Mouse (Mus musculus) ovary, postnatal 36 days (tissue): Measurements from ENCODE around the gene Trim72.
A peak's percentile ranks its signal among the peaks of the same experiment; 100 is the strongest.

Experiments
- DNase-seq: peaks from one replicate; pipeline ENCODE4 v3.0.0; 2022; ENCODE audit warnings: low spot score, mixed read lengths

Trim72 gene

DNA sequence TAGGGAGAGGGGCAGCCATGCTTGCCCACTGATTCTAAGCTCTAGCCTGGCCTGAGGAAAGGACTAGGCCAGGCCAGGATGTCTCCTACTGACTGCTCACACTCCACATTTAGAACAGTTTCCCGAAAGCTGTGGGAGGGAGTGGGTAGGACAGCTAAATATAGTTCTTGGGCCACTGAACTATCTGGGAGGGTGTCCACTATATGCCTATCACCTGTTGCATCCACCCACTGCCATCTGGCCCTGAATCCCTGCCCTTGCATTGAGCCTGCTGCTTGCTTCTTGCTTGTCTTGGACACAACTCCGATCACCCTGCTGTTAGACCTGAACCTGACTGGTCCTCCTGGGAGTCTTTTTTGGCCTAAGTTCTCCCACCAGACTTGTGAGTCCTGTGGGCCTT is at the start of gene Trim72:
Gene Trim72 (plus strand): TSS at position 262 of the 400 bp plus-strand sequence.
- DNase-seq = no peak

DNA sequence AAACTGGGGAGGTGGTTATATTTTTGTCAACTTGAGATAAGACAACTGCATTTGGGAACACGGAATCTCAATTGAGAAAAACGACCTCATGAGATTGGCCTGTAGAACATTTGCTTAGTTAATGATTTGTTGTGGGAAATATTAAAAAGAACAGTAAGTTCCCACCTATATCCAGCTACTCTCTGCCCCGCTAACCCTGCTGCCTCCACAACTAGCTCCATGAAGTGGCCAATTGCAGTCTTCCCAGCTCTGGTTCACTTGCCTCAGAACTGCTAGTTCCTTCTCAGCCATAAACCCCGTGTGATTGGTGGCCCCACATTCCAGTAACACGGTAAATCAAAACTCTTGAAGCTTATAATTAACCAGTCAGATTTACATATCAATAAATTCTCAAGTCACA is 44.4 kb upstream of the Trim72 start:
- DNase-seq = no peak

- DNase-seq = no peak
These were observed 37.3 kb upstream of the Trim72 start for GRCm38 (mm10) chr7:127966371-127966918.

GRCm38 (mm10) chr7:127967004-127967921 is 36.5 kb upstream of the Trim72 start, which contains the start of gene Fus:
TSS of gene Fus (plus strand) at chr7:127967457.
- DNase-seq = peak; percentile 95

DNA sequence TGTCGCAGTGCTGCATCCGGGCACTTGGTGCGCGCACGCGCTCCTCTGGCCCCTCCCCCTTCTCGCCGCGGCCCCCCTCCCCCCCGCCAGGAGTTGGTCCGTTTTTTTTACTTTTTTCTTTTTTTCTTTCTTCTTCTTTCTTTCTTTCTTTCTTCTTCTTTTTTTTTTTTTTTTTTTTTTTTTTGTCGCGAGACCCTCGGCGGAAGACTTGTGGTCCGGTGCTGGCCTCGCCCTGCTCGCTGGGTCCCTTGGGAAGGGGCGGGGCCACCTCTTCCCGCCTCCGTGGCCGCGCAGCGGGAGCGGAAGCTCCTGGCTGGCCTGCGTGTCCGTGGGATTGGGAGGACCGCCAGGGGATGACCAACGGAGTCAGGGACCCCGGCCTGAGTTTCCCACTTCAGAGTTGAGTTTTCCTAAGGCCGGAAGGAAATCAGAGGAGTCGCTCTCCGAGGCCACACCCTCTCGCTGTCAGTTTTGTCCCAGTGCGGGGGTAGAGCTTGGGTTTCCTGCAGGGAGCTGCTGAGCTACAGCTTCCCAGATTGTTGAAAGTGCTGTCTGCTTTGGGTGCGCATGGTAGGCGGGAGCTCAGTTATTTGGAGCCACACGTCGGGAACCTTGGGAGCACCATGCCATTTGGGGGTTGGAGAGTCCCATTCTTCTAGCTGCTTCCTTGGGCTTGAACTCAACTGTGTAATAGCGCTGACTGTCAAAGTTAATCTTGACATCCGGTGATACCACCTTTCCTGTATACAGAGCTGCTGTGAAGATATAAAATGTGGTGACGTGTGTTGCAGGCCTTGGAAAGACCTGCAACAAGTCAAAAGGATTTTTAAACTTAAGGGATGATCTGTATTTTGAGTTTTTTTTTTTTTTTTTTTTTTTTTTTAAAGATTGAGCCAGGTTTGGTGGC is 35.6 kb upstream of the Trim72 start:
- peak; percentile 73 for DNase-seq

DNA sequence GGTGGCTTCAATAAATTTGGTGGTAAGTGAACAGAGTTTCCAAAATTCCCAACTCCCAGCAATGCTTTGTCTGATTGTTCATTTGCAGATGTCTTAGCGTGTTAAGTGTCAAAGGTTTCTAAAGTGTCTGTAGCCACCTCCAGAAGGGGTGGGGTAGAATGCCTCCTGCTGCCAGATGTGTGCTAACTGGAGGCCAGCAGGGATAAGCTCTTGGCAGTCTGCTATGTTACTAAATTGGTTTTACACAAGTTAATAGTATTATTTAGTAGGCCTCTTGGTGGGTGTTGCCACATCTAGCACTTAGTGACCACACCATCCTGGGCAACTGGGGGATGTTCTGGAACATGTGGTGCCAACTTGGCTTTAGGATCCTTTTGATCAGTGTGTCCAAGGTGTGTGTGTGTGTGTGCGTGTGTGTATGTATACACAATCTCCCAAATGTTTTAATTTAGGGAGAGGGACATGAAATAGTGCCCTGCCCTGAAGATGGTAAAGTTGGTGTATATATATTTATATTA is 29.3 kb upstream of the Trim72 start:
- no peak for DNase-seq

DNA sequence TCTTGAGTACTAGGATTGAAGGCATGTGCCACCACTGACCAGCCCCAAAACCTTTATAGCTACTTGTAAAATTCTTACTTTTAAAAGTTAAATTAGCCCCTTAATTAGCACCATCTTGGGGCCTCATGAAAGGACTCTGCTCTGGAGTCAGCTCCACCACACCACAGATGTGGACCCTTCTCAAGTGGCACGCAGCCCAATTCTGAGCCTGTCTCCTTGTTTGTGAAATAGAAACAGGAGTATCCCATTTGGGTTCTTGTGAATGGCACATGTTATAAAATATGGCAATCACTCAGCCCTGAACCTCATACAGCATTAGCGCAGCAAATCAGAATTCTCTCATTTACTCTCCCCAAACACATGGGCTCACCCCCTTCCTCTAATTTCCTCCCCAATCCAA is 24.9 kb upstream of the Trim72 start:
- DNase-seq = no peak

GRCm38 (mm10) chr7:127980606-127981005 is 23.1 kb upstream of the Trim72 start:
- DNase-seq = no peak

GRCm38 (mm10) chr7:127988904-127989303 is 14.8 kb upstream of the Trim72 start:
- DNase-seq = no peak

- DNase-seq = peak; percentile 54
These were observed 11.9 kb upstream of the Trim72 start for GRCm38 (mm10) chr7:127991643-127992487.

DNA sequence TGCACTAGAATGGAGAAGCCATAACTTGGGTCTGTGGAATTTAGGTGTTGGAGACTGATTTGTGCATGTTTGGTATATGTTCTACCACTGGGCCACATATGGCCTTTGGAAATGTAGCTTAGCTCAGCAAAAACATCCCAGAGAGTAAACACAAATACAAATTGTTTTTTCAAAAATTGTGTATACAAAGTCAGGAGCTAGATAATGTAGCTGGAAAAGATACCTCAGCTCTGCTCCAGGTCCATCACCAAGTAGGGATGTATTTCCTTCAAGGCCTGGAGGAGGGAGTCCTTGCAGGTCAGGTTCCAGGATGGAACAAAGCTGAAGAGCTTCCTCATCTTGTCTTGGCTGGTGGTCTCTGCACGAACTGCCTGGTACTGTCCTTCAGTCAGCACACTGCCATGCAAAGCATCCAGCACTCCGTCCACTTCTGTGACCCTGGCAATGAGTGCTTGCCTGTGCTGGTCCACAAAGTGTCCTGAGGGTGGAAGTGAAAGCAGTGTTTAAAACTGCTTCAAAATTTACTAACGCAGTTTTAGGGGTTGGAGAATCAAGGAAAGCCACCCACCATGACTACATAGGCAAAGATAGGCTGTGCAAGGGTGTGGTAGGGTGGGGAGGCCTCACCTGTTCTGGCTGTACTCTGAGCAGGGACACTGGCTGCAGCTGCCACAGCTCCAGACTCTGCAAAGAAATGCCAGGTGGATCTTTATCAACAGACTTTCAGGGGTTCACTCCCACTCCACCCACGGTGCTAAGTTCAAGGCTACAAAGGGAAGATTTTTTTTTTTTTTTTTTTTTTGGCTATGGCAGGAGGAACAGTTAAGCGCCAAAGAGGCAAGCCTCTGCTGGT is 11.0 kb upstream of the Trim72 start:
- no peak for DNase-seq

- DNase-seq = peak; percentile 50
These were observed 10.3 kb upstream of the Trim72 start, which contains the start of gene Pycard for GRCm38 (mm10) chr7:127993341-127993977. TSS of gene Pycard (minus strand) at chr7:127993867.

GRCm38 (mm10) chr7:127999436-127999835 is 4.3 kb upstream of the Trim72 start:
- DNase-seq = no peak

DNA sequence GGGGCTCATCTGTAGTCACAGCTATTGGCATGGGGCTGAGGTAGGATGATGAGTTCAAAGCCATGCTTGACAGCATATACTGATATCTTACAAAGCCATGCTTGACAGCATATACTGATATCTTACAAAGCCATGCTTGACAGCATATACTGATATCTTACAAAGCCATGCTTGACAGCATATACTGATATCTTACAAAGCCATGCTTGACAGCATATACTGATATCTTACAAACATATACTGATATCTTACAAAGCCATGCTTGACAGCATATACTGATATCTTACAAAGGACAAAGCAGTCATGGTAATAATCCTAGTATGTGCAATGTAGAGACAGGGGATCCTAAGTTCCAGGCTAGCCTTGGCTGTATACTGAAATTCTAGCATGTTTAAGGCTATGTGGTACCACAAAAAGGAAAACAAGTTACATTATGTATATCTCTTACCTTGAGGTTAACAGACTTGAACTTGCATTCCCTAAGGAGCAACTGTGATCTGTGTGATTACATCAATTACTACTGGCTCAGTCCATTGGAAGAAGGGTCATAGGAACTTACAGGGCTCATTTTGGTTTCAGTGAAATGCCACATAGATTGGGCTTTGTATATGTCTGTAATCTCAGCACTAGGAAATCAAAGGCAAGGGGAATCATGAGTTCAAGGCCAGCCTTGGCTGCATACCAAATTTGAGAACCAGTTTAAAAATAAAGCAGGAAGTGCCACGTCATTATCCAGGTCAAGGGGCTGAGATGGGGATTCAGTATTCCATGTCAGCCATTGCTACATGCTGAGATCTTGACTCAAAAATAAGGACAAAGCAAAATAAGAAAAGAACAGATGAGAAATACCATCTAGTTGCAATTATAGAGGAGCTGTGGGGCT is 3.4 kb upstream of the Trim72 start:
- DNase-seq = no peak

GRCm38 (mm10) chr7:128003098-128003497 is 651 bp upstream of the Trim72 start:
- no peak for DNase-seq

DNA sequence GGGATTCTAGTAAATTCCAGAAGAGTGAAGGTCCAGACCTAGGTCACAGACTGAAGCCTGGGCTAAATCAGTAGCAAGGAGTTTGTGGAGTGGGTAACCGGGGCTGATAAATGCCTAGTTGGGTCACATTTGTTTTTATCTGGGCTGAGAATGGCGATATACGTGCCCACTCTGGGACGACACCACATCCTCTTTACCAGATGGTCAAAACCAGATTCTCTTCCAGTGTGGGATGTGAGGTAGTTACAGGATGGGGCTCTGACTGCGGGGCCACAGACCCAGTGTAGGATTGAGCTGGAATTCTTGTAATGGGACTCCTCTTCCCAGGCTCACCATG is 369 bp downstream of the Trim72 start:
- DNase-seq = no peak

DNA sequence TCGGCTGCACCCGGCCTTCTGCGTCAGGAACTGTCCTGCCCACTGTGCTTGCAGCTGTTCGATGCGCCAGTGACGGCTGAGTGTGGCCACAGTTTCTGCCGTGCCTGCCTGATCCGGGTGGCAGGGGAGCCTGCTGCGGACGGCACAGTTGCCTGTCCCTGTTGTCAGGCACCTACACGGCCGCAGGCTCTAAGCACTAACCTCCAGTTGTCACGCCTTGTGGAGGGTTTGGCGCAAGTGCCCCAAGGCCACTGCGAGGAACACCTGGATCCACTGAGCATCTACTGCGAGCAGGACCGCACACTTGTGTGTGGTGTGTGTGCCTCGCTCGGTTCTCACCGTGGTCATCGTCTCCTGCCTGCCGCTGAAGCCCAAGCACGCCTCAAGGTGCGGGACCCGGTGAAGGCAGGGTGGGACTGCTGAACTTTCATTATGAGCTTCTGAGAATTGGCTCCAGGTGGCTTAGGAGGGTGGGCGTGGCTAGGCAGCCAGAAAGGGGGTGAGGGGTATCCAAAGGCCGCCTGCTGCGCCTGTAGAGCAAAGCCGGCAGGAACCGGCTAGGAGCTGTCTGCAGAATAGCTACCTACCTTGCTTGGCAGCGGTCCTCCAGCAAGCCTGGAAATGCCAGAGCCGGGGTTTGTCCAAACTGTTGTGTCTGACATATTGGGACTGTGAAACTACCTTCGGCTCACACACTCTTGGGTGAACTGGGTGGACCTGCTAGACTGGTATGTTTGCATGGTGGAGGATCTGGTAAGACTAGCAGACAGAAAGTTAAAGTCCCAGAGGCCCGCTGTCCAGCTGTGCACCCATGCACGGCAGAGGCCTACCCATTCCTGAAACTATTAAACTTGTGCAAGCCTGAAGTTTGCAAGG is 976 bp downstream of the Trim72 start:
- peak; percentile 13 for DNase-seq

DNA sequence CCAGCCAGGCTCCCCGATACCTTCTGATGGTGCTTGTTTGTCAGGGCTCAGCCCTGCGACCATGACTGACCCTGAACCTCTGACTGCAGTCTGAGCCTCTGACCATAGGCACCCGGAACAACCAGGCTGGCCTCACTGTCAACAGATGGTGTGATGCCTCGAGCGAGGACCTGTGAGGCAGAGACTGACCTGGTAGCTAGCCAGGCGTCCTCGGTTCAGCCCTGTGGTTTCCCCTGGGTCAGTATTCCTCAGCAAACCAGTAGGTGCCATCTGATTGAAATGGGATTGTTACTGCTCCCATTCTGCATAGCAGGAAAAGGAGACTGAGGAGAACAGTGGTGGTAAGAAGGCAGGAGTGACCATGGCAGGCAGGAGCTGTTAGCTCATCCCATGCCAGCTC is 2.4 kb downstream of the Trim72 start:
- no peak for DNase-seq
